Mouse (Mus musculus): ENCODE data around the gene Gm21992.

Gene Gm21992

DNA sequence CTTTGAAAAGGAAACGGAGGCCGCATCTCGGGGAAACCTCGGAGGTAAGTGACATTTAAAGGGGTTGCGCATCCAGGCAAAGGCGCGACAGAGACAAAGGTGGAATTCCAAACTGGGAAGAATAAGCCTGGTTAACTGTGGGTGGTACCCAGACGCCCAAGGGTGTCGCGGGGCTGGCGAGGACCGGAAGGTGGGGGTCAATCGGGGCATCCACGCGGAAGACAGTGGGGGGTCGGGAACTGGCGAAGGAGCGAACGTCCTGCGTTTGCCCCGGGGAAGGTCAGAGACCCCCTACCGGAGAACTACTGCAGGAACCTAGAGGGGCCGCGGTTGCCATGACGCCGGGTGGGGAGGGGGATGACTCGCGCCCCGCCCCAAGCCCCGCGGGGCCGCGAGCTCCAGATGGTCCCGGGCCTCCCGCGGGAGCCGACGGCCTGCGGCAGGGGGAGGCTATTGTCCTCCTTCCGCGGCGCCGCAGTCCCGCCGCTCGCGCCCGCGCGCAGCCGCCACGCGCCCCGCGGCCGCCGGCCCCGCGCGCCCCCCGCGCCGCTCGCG, 99.7 kb downstream of the Gm21992 start:
- no peak for DNase-seq (ENCODE audit: low read depth)

DNA sequence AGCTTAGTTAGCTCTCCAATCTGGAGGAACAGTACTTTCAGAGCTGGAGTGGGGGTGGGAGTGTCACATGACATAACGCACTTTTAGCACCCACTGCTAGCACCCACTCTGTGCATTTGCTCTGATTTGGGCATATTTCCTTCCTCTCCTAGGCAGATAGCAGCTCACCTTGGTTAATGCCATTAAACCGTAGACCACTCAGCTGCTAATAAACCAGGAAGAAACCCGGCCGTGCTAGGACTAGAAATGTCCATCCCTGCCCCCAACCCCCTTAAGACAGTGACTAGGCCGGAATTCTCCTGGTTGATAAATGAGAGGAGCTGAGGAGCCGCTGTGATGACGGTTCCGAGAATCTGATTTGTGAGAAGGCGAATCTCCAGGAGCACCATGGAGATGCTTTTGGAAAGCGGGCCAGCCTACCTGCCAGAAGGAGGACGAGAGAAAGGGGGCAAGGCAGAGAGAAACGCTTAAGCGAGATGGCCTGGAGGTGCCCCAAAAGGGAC, 100.3 kb downstream of the Gm21992 start, which contains the start of gene Sptbn2:
Gene Sptbn2, plus strand, starts transcription at position 70 of the 503 bp plus-strand sequence.
- DNase-seq (ENCODE audit: low read depth), result no peak

DNA sequence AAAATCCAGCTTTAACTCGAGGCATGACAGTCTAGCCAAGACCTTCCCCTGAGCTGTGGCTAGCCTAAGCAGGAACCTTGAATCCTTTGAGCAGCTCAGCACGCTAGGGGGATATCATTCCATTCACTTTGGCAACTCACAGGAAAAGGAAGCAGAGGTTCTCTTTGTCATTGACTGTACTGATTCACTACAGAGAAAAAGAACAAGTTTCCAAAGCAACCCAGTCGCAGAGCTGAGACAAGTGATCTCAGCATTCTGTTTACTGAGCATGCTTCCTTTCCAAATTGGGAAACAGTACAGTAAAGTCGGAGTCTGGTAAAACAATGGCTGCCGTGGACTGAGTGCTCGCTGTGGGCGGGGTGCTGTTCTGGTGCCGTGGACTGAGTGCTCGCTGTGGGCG, 102.6 kb downstream of the Gm21992 start:
- DNase-seq (ENCODE audit: low read depth), result no peak

DNA sequence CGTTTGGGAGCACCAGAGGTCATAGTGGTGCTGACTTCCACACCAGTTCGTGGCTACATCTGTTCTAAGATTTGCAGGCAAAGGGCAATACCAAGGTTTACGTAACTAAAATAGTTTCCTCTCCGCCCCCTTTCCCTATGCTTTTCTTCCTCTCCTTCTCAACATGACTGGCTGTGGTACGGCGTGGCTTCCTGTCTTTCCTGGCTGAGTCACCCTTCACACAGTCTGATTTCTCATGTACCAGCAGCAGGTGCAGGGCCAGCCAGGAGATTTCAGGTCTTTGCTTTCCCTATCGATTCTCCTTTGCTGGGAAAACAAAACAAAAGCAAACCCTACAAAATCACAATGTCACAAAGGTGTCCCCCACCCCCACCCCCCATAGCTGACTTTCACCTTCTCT, 110.2 kb downstream of the Gm21992 start:
- no peak for DNase-seq (ENCODE audit: low read depth)

GRCm38 (mm10) chr19:4700656-4701055, 110.8 kb downstream of the Gm21992 start:
- no peak for DNase-seq (ENCODE audit: low read depth)

DNA sequence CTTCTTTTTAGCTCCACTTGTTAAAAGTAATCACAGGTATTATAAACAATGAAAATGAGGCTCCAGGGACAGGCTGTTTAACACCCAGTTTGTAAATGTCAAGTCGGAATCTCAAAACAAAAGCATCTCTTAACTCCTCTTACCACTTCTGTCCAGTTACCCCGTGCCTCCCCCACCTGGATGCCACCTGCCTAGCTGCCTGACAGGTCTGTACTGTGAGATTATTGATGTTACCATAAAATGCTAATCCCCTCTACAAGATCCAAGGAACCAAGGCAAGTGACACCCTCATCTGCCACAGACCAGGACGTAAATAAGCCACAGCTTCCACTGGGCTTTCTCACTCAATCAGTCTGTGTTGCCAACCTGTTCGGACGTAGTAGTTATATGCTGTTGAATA, 111.6 kb downstream of the Gm21992 start:
- no peak for DNase-seq (ENCODE audit: low read depth)

GRCm38 (mm10) chr19:4698856-4699255, 112.6 kb downstream of the Gm21992 start:
- no peak for DNase-seq (ENCODE audit: low read depth)

GRCm38 (mm10) chr19:4698205-4698677, 113.2 kb downstream of the Gm21992 start, which contains the start of gene Gm960:
Gene Gm960 (minus strand): TSS chr19:4698668.
- peak; percentile 19 for DNase-seq (ENCODE audit: low read depth)

GRCm38 (mm10) chr19:4697721-4698120, 113.7 kb downstream of the Gm21992 start:
- no peak for DNase-seq (ENCODE audit: low read depth)

GRCm38 (mm10) chr19:4697121-4697520, 114.3 kb downstream of the Gm21992 start:
- no peak for DNase-seq (ENCODE audit: low read depth)

DNA sequence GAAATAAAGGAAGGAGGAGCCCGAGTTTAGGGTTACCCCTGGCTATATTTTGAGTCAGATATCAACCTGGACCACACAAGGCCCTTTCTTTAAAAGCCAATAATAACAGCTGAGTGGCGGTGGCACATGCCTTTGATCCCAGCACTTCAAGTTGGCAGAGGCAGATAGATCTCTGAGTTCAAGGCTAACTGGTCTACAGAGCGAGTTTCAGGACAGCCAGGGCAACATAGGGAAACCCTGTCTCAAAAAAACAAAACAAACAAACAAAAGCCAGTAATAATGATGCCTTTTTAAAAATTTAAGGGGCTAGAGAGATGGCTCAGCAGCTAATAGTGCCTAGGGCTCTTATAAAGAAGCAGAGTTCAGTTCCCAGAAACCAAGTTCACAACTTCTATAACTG, 117.1 kb downstream of the Gm21992 start:
- DNase-seq (ENCODE audit: low read depth), result no peak
